Mouse (Mus musculus): Measurements from ENCODE around the gene Gabre. TPM values are rescaled to one million over a fixed set of nuclear protein-coding genes. Genes with fewer than 3 reads are reported as not detected.

The Gabre gene
- polyA plus RNA-seq (2012; rRNA removed) = 1.1 and 1.8 TPM in 2 replicates

DNA sequence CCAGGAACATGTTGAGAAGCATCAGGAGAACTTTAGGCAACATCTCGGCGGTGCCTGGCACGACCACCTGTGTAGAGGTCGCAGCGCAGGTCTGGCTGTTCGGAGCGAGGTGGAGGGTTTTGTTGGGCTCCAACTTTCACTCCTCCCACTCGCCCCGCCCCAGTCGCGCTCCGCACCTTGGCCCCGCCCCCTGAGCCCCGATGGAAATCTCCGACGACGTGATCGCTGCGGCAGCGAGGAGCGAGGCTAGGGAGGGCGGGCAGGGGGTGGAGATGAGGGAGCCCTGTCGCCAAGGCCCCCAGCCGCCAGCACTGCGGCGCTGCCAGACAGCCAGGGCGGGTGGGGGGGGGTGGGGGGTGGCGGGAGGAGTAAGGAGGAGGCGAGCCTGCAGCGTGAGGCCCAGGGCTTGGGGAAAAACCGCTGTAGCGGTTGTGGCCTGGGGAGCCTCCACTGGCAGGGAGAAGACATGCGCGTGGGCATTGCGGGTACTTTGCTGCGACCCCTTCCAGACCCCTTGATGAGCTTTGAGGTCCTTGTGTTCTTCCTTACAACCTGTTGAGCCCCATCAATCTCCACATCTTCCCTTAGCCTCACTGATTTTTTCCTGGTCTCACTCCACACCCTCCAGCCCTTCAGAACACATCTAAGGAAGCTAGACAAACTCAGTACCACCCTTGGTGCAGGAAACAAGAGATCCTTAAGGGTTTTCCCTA lies at the start of gene Gabre:
Gene Gabre (minus strand): TSS at position 145 of the 713 bp plus-strand sequence.
- WGBS = 15% methylated on average over 26 of the region's 36 CpGs
- DNase-seq (ENCODE audit: low read depth, low spot score) = no peak

DNA sequence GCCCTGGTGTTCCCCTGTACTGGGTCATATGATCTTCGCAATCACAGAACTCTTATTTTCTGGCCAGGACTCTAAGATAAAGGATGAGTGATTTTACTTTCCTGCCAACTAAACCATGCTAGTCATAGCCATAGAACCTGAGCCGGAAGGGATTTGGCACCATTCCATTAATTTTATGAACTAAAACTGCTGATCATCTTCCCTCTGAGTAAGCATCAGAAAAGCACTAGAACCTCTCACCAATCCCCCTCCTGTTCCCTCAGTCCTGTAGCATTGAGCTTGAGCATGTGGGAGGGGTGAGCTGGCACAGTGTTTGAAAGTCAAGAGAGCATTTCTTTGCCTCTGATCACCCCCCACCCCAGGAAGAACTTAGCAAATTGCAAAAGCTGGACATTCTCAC lies 23.2 kb upstream of the Gabre start:
- WGBS = 79% methylated on average over 2 of the region's 2 CpGs
- no peak for DNase-seq (ENCODE audit: low read depth, low spot score)

DNA sequence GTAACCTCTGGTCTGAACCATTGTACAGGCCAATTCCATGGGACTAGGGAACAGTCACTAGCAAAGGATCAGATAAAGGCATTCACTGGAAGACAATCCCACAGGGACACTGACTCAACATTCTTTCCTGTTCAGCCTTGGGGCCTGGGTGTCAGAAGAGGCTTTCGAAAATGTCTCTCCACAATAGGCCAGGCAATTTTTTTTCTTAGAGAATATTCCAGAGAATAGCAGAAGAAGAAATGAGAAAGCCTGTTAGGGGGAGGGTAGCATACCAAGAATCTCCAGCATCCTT lies 715 bp upstream of the Gabre start:
- no peak for DNase-seq (ENCODE audit: low read depth, low spot score)

DNA sequence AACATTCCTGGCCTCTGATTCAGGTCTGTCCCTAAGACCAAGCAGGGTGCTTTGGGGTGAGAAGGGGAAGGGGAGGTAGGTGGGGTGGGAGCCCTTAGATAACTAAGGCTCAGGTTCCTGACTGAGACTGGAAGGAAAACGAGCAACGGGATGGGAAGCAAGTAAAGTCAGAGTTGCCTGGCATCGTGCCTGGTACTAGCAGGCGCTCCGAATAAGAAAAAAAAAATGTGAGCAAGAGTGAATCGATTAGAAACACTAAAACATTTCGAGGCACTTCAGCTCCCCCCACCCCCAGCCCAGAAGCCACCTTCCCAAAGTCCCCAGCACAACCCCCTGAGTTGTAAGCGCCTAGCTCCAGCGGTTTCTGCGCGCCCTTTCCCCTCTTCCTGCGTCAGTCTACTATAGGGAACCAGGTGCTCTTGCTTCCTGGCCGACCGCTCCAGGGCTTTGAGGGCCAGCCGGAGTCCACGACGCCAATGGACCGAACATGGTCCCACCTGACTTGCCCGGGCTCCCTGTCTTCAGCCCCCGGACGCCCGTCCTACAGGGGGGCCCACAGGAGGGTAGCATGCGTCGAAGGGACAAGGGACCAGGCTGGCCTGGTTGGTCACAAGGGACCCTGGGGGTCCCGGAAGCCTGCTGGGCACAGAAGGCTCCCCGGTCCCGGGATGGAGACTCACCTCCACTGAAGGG lies 491 bp downstream of the Gabre start:
- no peak for DNase-seq (ENCODE audit: low read depth, low spot score)
- 35% methylated on average over 27 of the region's 27 CpGs for WGBS

More for the DNA sequence above, 715 bp upstream of the Gabre start:
- WGBS = 56% methylated on average over 1 of the region's 1 CpGs

DNA sequence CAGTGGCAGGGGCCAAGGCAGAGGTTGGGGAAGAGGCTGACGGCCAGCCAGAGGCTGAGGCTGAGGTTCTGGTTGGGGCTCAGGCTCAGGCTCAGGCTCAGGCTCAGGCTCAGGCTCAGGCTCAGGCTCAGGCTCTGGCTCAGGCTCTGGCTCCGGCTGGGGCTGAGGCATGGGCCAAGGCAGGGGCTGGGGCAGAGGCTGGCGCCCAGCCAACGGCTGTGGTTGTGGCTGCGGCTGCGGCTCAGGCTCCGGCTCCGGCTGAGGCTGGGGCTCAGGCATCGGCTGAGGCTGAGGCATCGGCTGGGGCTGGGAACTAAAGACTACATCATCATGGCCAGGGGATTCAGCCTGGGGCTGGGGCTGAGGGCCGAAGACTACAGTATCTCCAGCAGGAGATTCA lies 4.0 kb downstream of the Gabre start:
- no peak for DNase-seq (ENCODE audit: low read depth, low spot score)
- WGBS = 90% methylated on average over 11 of the region's 11 CpGs

DNA sequence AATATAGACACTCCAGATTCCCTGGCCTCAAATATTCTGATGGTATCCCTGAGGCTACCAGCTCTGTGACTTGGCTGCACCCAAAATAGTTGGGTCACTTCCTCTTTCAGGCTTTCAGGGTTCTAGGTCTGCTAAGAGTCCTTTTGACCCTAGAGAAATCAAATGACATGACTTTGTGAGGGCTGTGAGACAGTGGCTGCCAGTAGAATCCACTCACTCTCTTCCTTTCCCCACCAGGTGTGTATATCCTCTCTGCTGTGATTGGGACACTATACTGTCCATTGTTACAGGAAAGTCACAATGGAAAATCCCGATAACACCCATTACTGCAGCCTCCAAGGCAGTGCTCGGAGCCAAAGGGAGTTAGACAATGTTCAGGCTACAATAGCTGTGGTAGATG lies 52.9 kb downstream of the Gabre start, which contains the start of gene Magea4:
Gene Magea4 (plus strand): TSS at position 301 of the 400 bp plus-strand sequence.
- DNase-seq (ENCODE audit: low read depth, low spot score) = no peak
- WGBS = 80% methylated on average over 2 of the region's 2 CpGs

Other genes starting within 250 kb of the Gabre start
- not detected in 2 replicates for gene Magea4, start 52.8 kb downstream of the Gabre start, polyA plus RNA-seq (2012; rRNA removed)
- not detected in 2 replicates for gene Magea10, start 112.1 kb upstream of the Gabre start, polyA plus RNA-seq (2012; rRNA removed)

Data from large intestine, adult 2 months (tissue).